Mouse (Mus musculus) limb, embryonic 12.5 days (tissue): ENCODE data around the gene Cwc22. TPM values are rescaled to one million over a fixed set of nuclear protein-coding genes. Genes with fewer than 3 reads are reported as not detected.

Experiments used
- ATAC-seq: fragments of 200-750 bp; cut with Nextera tagmentation; 2 replicates; pipeline ENCODE4 v1.8.0; 2017; ENCODE audit warnings: low read depth, moderate TSS enrichment; ENCODE audit not compliant: insufficient number of reproducible peaks, insufficient read depth, low FRiP score, low TSS enrichment
- H3K27ac ChIP-seq: fragments of 300-500 bp; sonication (generic); 2 replicates; pipeline ENCODE4 v1.5.1; 2016; ENCODE audit warnings: mild to moderate bottlenecking, moderate library complexity
- H3K27me3 ChIP-seq: fragments of 300-500 bp; sonication (generic); 2 replicates; pipeline ENCODE4 v1.6.1; 2016; ENCODE audit warnings: mild to moderate bottlenecking, moderate library complexity
- H3K36me3 ChIP-seq: fragments of 300-500 bp; sonication (generic); 2 replicates; pipeline ENCODE4 v1.6.1; 2016; ENCODE audit warnings: mild to moderate bottlenecking, moderate library complexity
- H3K4me1 ChIP-seq: fragments of 300-500 bp; sonication (generic); replicated peaks from 2 replicates; pipeline ENCODE4 v1.6.1; 2016
- H3K4me2 ChIP-seq: fragments of 300-500 bp; sonication (generic); 2 replicates; pipeline ENCODE4 v1.6.1; 2016; ENCODE audit warnings: mild to moderate bottlenecking, moderate library complexity
- H3K4me3 ChIP-seq: fragments of 300-500 bp; sonication (generic); replicated peaks from 2 replicates; pipeline ENCODE4 v1.5.1; 2016; ENCODE audit warnings: mild to moderate bottlenecking
- H3K9ac ChIP-seq: fragments of 300-500 bp; sonication (generic); replicated peaks from 2 replicates; pipeline ENCODE4 v1.6.1; 2016; ENCODE audit warnings: mild to moderate bottlenecking, moderate library complexity
- H3K9me3 ChIP-seq: fragments of 300-500 bp; sonication (generic); 2 replicates; pipeline ENCODE4 v1.6.1; 2016; ENCODE audit warnings: mild to moderate bottlenecking, moderate library complexity
- WGBS: fragments of 180-500 bp; shearing (Covaris S2); methylation state at CpG from one replicate; pipeline ENCODE4 v1.1.7; 2016; 5-methylcytosine and 5-hydroxymethylcytosine counted together
- polyA plus RNA-seq: library from polyadenylated mRNA; unstranded; fragments of >200 nt; fragmentation: Nextera tagmentation; extraction: Ambion mirVana; gene quantifications from 2 replicates; pipeline ENCODE4 v1.2.1, GENCODE M21; 2016

Gene Cwc22
- polyA plus RNA-seq, 1 experiment from 2014 or later = 37.2 TPM

GRCm38 (mm10) chr2:77979519-77979918, 33.3 kb upstream of the Cwc22 start:
- Histone ChIP-seq H3K36me3 (no peaks in the 10 kb centered on the region), H3K4me1 (peaks cover 5% of the 10 kb centered on the region; the same call in 1 of the 2 replicates), H3K4me2 (no peak overlapping the region), H3K9me3 (peaks cover 10% of the 10 kb centered on the region), H3K4me3 (no peak overlapping the region), H3K9ac (no peak overlapping the region), H3K27ac (no peak overlapping the region), H3K27me3 (no peaks in the 10 kb centered on the region)
- 94% methylated on average over 2 of the region's 2 CpGs for WGBS
- no peak for ATAC-seq

GRCm38 (mm10) chr2:77979081-77979480, 32.9 kb upstream of the Cwc22 start:
- WGBS = 92% methylated on average over 8 of the region's 8 CpGs
- no peaks in the 10 kb centered on the region for H3K27me3 ChIP-seq
- no peak for ATAC-seq

DNA sequence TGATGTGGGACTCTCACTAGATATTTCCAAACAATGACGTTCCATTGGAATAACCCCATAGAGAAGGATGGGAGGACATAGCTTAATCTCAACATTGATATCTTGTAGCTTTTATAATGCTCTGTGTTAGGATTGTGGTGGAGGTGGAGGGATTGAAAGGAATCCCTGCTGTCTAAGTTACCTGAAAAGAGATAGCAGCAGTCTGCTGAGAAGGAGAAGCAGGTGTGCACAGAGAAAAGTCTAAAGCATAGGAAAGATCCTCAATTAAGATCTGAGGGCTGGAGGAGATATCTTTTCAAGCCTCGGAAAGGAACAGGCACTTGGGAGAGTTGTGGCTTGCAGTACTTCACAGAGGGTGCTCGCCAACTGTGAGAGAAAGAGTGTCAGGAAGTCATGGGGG, 32.1 kb upstream of the Cwc22 start:
- no peaks in the 10 kb centered on the region for H3K27me3 ChIP-seq
- no peak for ATAC-seq
- H3K36me3 ChIP-seq = no peaks in the 10 kb centered on the region
- H3K9me3 ChIP-seq = peaks cover 10% of the 10 kb centered on the region
- H3K4me3 ChIP-seq = no peak overlapping the region
- no peak overlapping the region for H3K27ac ChIP-seq
- no peak overlapping the region for H3K9ac ChIP-seq
- peaks cover 5% of the 10 kb centered on the region; the same call in 1 of the 2 replicates for H3K4me1 ChIP-seq
- H3K4me2 ChIP-seq = no peak overlapping the region
- 89% methylated on average over 3 of the region's 3 CpGs for WGBS

More at GRCm38 (mm10) chr2:77979081-77979480, 32.9 kb upstream of the Cwc22 start:
- Histone ChIP-seq H3K4me1 (peaks cover 5% of the 10 kb centered on the region; the same call in 1 of the 2 replicates), H3K9me3 (peaks cover 10% of the 10 kb centered on the region), H3K4me2 (no peak overlapping the region), H3K4me3 (no peak overlapping the region), H3K27ac (no peak overlapping the region), H3K36me3 (no peaks in the 10 kb centered on the region), H3K9ac (no peak overlapping the region)

DNA sequence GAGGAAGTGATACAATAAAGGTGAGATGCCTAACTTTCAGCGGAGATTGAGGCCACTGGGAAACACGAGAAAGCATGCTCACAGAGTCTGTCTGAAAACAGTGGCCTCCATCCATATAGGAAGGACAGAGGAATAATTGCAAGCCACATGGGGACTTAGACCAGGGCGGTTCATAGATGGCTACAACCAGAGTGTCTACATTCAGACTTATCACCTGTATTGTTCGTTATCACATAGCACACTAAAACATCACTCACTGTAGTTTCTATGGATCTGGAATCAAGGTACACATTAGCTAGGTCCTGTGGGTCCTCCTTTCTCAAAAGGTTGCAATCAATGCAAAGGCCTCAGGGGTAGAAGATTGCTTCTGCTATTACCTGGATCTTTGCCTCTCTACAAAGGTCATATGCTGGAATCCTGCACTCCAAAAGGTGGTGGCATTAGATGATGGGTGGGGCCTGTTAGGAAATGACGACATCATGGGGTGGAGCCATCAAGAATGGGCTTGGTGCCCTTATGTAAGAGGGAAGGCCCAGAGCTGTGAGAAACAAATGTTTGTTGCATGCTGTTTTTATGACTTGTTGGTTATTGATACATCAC, 30.2 kb upstream of the Cwc22 start:
- Histone ChIP-seq H3K4me1 (peaks cover 5% of the 10 kb centered on the region; the same call in 1 of the 2 replicates), H3K4me3 (no peak overlapping the region), H3K27me3 (no peaks in the 10 kb centered on the region), H3K9me3 (peaks cover 7% of the 10 kb centered on the region), H3K9ac (no peak overlapping the region), H3K27ac (peak overlapping the region; percentile 45; the same call in 1 of the 2 replicates), H3K36me3 (no peaks in the 10 kb centered on the region), H3K4me2 (no peak overlapping the region)
- no peak for ATAC-seq
- 88% methylated on average over 5 of the region's 5 CpGs for WGBS

GRCm38 (mm10) chr2:77975606-77976005, 29.4 kb upstream of the Cwc22 start:
- peak; percentile 73; the same call in 1 of the 2 replicates for ATAC-seq
- WGBS = 29% methylated on average over 4 of the region's 4 CpGs
- H3K9me3 ChIP-seq = peaks cover 7% of the 10 kb centered on the region
- H3K27ac ChIP-seq = peak overlapping the region; percentile 45; the same call in 1 of the 2 replicates
- H3K4me2 ChIP-seq = no peak overlapping the region
- no peaks in the 10 kb centered on the region for H3K27me3 ChIP-seq
- H3K4me3 ChIP-seq = no peak overlapping the region
- H3K9ac ChIP-seq = no peak overlapping the region
- peaks cover 5% of the 10 kb centered on the region; the same call in 1 of the 2 replicates for H3K4me1 ChIP-seq
- H3K36me3 ChIP-seq = no peaks in the 10 kb centered on the region

DNA sequence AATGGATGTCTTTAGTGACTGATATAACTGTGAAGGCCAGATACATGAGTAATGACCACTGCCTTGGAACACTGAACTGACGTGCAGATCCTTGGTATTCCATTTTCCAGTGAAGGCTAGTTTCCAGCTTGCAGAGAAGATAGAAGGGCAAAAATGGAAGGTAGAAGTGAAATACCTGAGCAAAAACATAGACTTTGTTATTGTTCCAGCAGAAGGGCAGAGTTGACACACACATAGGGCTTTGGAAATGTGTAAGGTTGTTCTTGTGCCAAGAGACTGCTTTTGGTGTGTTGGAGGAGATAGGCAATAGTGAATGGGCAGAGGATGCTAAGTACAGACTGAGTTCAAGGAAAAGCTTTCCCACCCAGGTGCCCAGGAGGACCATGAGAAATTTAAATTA, 28.8 kb upstream of the Cwc22 start:
- no peaks in the 10 kb centered on the region for H3K27me3 ChIP-seq
- peaks cover 7% of the 10 kb centered on the region for H3K9me3 ChIP-seq
- no peak for ATAC-seq
- H3K4me3 ChIP-seq = no peak overlapping the region
- H3K36me3 ChIP-seq = no peaks in the 10 kb centered on the region
- 89% methylated on average over 1 of the region's 1 CpGs for WGBS
- H3K4me1 ChIP-seq = peaks cover 5% of the 10 kb centered on the region; the same call in 1 of the 2 replicates
- no peak overlapping the region for H3K9ac ChIP-seq
- H3K27ac ChIP-seq = no peak overlapping the region
- H3K4me2 ChIP-seq = no peak overlapping the region

- Histone ChIP-seq H3K4me2 (no peak overlapping the region), H3K9me3 (peaks cover 7% of the 10 kb centered on the region), H3K4me1 (peaks cover 5% of the 10 kb centered on the region; the same call in 1 of the 2 replicates), H3K4me3 (no peak overlapping the region), H3K27ac (no peak overlapping the region), H3K36me3 (no peaks in the 10 kb centered on the region), H3K9ac (no peak overlapping the region), H3K27me3 (no peaks in the 10 kb centered on the region)
- no peak for ATAC-seq
- 46% methylated on average over 2 of the region's 2 CpGs for WGBS
These were observed 28.2 kb upstream of the Cwc22 start for GRCm38 (mm10) chr2:77974366-77974765.

GRCm38 (mm10) chr2:77973296-77973695, 27.1 kb upstream of the Cwc22 start:
- 81% methylated on average over 2 of the region's 2 CpGs for WGBS
- no peak overlapping the region for H3K4me3 ChIP-seq

GRCm38 (mm10) chr2:77972541-77972940, 26.4 kb upstream of the Cwc22 start:
- no peak overlapping the region for H3K4me3 ChIP-seq
- H3K4me1 ChIP-seq = peaks cover 5% of the 10 kb centered on the region; the same call in 1 of the 2 replicates
- H3K27me3 ChIP-seq = no peaks in the 10 kb centered on the region
- 90% methylated on average over 2 of the region's 2 CpGs for WGBS
- H3K27ac ChIP-seq = no peak overlapping the region
- no peak for ATAC-seq
- H3K4me2 ChIP-seq = no peak overlapping the region
- H3K9me3 ChIP-seq = no peaks in the 10 kb centered on the region; the same call in 1 of the 2 replicates
- H3K36me3 ChIP-seq = no peaks in the 10 kb centered on the region
- H3K9ac ChIP-seq = no peak overlapping the region

More at GRCm38 (mm10) chr2:77973296-77973695, 27.1 kb upstream of the Cwc22 start:
- no peak overlapping the region for H3K4me2 ChIP-seq
- peaks cover 6% of the 10 kb centered on the region for H3K9me3 ChIP-seq
- H3K9ac ChIP-seq = no peak overlapping the region
- H3K36me3 ChIP-seq = no peaks in the 10 kb centered on the region
- H3K4me1 ChIP-seq = peaks cover 5% of the 10 kb centered on the region; the same call in 1 of the 2 replicates
- H3K27ac ChIP-seq = no peak overlapping the region
- H3K27me3 ChIP-seq = no peaks in the 10 kb centered on the region
- ATAC-seq = no peak

GRCm38 (mm10) chr2:77971871-77972270, 25.7 kb upstream of the Cwc22 start:
- no peak overlapping the region for H3K4me2 ChIP-seq
- H3K36me3 ChIP-seq = no peaks in the 10 kb centered on the region
- no peak overlapping the region for H3K4me3 ChIP-seq
- H3K9me3 ChIP-seq = no peaks in the 10 kb centered on the region; the same call in 1 of the 2 replicates
- no peak overlapping the region for H3K27ac ChIP-seq
- WGBS = 96% methylated on average over 1 of the region's 1 CpGs
- no peak for ATAC-seq
- H3K9ac ChIP-seq = no peak overlapping the region
- H3K4me1 ChIP-seq = peaks cover 5% of the 10 kb centered on the region; the same call in 1 of the 2 replicates
- no peaks in the 10 kb centered on the region for H3K27me3 ChIP-seq

- Histone ChIP-seq H3K4me2 (no peak overlapping the region), H3K4me3 (no peak overlapping the region), H3K9ac (no peak overlapping the region), H3K27me3 (no peaks in the 10 kb centered on the region), H3K4me1 (peaks cover 5% of the 10 kb centered on the region; the same call in 1 of the 2 replicates), H3K27ac (no peak overlapping the region), H3K9me3 (no peaks in the 10 kb centered on the region), H3K36me3 (no peaks in the 10 kb centered on the region)
- no peak for ATAC-seq
- 79% methylated on average over 2 of the region's 2 CpGs for WGBS
These were observed 25.2 kb upstream of the Cwc22 start for GRCm38 (mm10) chr2:77971361-77971760.

DNA sequence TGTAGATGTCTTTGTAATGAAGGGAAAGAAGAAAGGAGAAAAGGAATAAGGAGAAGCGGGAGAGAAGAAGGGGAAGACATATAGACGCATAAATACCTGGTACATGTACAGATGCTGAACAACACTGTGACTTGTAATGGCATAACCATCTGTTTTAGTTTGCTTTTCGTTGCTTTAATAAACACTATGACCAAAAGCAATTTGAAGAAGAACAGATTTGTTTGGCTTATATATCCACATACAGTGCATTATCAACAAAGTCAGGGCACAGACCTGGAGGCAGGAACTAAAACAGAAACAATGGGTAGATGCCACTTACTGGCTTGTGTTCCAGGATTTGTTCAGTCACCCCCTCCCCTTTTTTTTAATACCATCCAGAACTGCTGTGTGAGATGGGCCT, 24.4 kb upstream of the Cwc22 start:
- H3K4me1 ChIP-seq = no peaks in the 10 kb centered on the region
- no peaks in the 10 kb centered on the region for H3K27me3 ChIP-seq
- no peaks in the 10 kb centered on the region for H3K36me3 ChIP-seq
- ATAC-seq = no peak
- no peak overlapping the region for H3K4me2 ChIP-seq
- no peak overlapping the region for H3K4me3 ChIP-seq
- H3K27ac ChIP-seq = no peak overlapping the region
- H3K9me3 ChIP-seq = no peaks in the 10 kb centered on the region
- WGBS = 84% methylated on average over 3 of the region's 3 CpGs
- H3K9ac ChIP-seq = no peak overlapping the region
